Mouse (Mus musculus) liver, postnatal 0 days (tissue): ENCODE data around the gene Mrnip. TPM values are rescaled to one million over a fixed set of nuclear protein-coding genes. Genes with fewer than 3 reads are reported as not detected.
"Not testable (repeated sequence)": the region's sequence is repeated elsewhere in the genome, so short reads cannot be mapped to it uniquely, and the experiment has no call there.

Source experiments
- ATAC-seq: fragments of 200-750 bp; cut with Nextera tagmentation; 2 replicates; pipeline ENCODE4 v1.8.0; 2017; ENCODE audit warnings: mild to moderate bottlenecking, moderate library complexity
- DNase-seq: peaks from one replicate; pipeline ENCODE4 v3.0.0-alpha.2; 2016
- H3K27ac ChIP-seq: fragments of 300-500 bp; sonication (generic); 2 replicates; pipeline ENCODE4 v1.5.1; 2014; ENCODE audit warnings: antibody characterized with exemption, moderate library complexity, mild to moderate bottlenecking, low read depth
- H3K27me3 ChIP-seq: fragments of 300-500 bp; sonication (generic); 2 replicates; pipeline ENCODE4 v1.6.1; 2014; ENCODE audit warnings: low read length, control low read depth, mixed read lengths; ENCODE audit not compliant: insufficient read depth
- H3K36me3 ChIP-seq: fragments of 300-500 bp; sonication (generic); replicated peaks from 2 replicates; pipeline ENCODE4 v1.6.1; 2014; ENCODE audit warnings: mild to moderate bottlenecking, control low read depth, low read length, moderate library complexity, mixed read lengths; ENCODE audit not compliant: insufficient read depth
- H3K4me1 ChIP-seq: fragments of 300-500 bp; sonication (generic); 2 replicates; pipeline ENCODE4 v1.6.1; 2014; ENCODE audit warnings: antibody characterized with exemption, mild to moderate bottlenecking, control low read depth; ENCODE audit not compliant: insufficient read depth
- H3K4me2 ChIP-seq: fragments of 300-500 bp; sonication (generic); 2 replicates; pipeline ENCODE4 v1.6.1; 2014; ENCODE audit warnings: low read depth, mild to moderate bottlenecking, low read length, moderate library complexity, mixed read lengths
- H3K4me3 ChIP-seq: fragments of 300-500 bp; sonication (generic); 2 replicates; pipeline ENCODE4 v1.5.1; 2014; ENCODE audit warnings: low read depth, low read length
- H3K9ac ChIP-seq: fragments of 300-500 bp; sonication (generic); replicated peaks from 2 replicates; pipeline ENCODE4 v1.6.1; 2014; ENCODE audit warnings: mild to moderate bottlenecking, moderate library complexity
- H3K9me3 ChIP-seq: fragments of 300-500 bp; sonication (generic); 2 replicates; pipeline ENCODE4 v1.6.1; 2016; ENCODE audit warnings: mild to moderate bottlenecking, control low read depth, low read length, mixed read lengths
- CTCF ChIP-seq: sonication (generic); IDR thresholded peaks from 2 replicates; pipeline ENCODE4 v1.5.1; 2016; ENCODE audit warnings: antibody characterized with exemption, low read depth
- EP300 ChIP-seq: IDR thresholded peaks from 2 replicates; pipeline ENCODE4 v1.6.1; 2016; ENCODE audit warnings: antibody characterized with exemption, low read depth, mild to moderate bottlenecking
- WGBS: fragments of 180-500 bp; shearing (Covaris S2); extraction: QIAGEN DNeasy Blood & Tissue Kit; methylation state at CpG from one replicate; pipeline ENCODE4 v1.1.7; 2014; ENCODE audit not compliant: insufficient replicate concordance; 5-methylcytosine and 5-hydroxymethylcytosine counted together
- polyA plus RNA-seq: library from polyadenylated mRNA; unstranded; fragments of >200 nt; fragmentation: Nextera tagmentation; extraction: Ambion mirVana; gene quantifications from 2 replicates; pipeline ENCODE4 v1.2.1, GENCODE M21; 2015

The Mrnip gene
- polyA plus RNA-seq = 5.0 and 5.1 TPM in 2 replicates

- Histone ChIP-seq H3K4me3 (peak within 1 kb of the TSS; percentile 78), H3K4me2 (peak within 1 kb of the TSS; percentile 94), H3K27ac (peak within 1 kb of the TSS; percentile 77), H3K9ac (peak within 1 kb of the TSS; percentile 80), H3K36me3 (peaks cover 14% of the 10 kb centered on the region), H3K4me1 (peaks cover 28% of the 10 kb centered on the region)
- not testable (repeated sequence) for H3K27me3 ChIP-seq, H3K9me3 ChIP-seq, DNase-seq
- 6% methylated on average over 19 of the region's 19 CpGs for WGBS
- peak; percentile 51; the same call in 1 of the 2 replicates for TF ChIP-seq EP300
- ATAC-seq = peak; percentile 7; the same call in 1 of the 2 replicates
Observed at GRCm38 (mm10) chr11:50174111-50174729, at the start of gene Mrnip. Gene Mrnip, plus strand, starts transcription at chr11:50174444.

- Histone ChIP-seq H3K4me1 (peaks cover 20% of the 10 kb centered on the region), H3K9me3 (no peaks in the 10 kb centered on the region), H3K36me3 (no peaks in the 10 kb centered on the region), H3K4me2 (peak overlapping the region; percentile 71), H3K4me3 (0 out of 2 replicates have a peak overlapping the region, but pooled peaks have one; percentile 17), H3K9ac (peak overlapping the region; percentile 51; the same call in 1 of the 2 replicates), H3K27me3 (no peaks in the 10 kb centered on the region), H3K27ac (no peak overlapping the region)
- no peak for DNase-seq
- WGBS = 6% methylated on average over 10 of the region's 10 CpGs
- no peak for ATAC-seq
- TF ChIP-seq CTCF = no peak
- no peak for TF ChIP-seq EP300
Observed at GRCm38 (mm10) chr11:50127781-50128180, 46.5 kb upstream of the Mrnip start.

- Histone ChIP-seq H3K9ac (peak within 1 kb of the TSS; percentile 96), H3K4me3 (peak within 1 kb of the TSS; percentile 77), H3K27ac (peak within 1 kb of the TSS; percentile 88), H3K4me1 (peaks cover 30% of the 10 kb centered on the region), H3K36me3 (peaks cover 5% of the 10 kb centered on the region), H3K4me2 (peak within 1 kb of the TSS; percentile 97), H3K27me3 (no peaks in the 10 kb centered on the region), H3K9me3 (no peaks in the 10 kb centered on the region)
- peak; percentile 93 for ATAC-seq
- peak; percentile 94 for DNase-seq
- TF ChIP-seq EP300 (no peak), CTCF (peak; percentile 90)
- WGBS = under 1% methylated on average over 56 of the region's 77 CpGs
Observed at GRCm38 (mm10) chr11:50130811-50131766, 43.2 kb upstream of the Mrnip start, which contains the start of gene Tbc1d9b. Gene Tbc1d9b, plus strand, starts transcription at chr11:50131396.

- Histone ChIP-seq H3K4me3 (peak overlapping the region; percentile 77), H3K4me2 (peak overlapping the region; percentile 97), H3K9ac (peak overlapping the region; percentile 96), H3K4me1 (peaks cover 30% of the 10 kb centered on the region), H3K27me3 (no peaks in the 10 kb centered on the region), H3K27ac (peak overlapping the region; percentile 88), H3K36me3 (peaks cover 12% of the 10 kb centered on the region), H3K9me3 (no peaks in the 10 kb centered on the region)
- 10% methylated on average over 10 of the region's 10 CpGs for WGBS
- DNase-seq (no peak), ATAC-seq (no peak)
- TF ChIP-seq EP300 = no peak
- no peak for TF ChIP-seq CTCF
Observed at GRCm38 (mm10) chr11:50131801-50132201, 42.4 kb upstream of the Mrnip start.

GRCm38 (mm10) chr11:50132265-50132664 is 42.0 kb upstream of the Mrnip start:
- ATAC-seq (no peak), DNase-seq (no peak)
- H3K9me3 ChIP-seq = no peaks in the 10 kb centered on the region
- H3K27me3 ChIP-seq = no peaks in the 10 kb centered on the region
- H3K36me3 ChIP-seq = peaks cover 14% of the 10 kb centered on the region
- peak overlapping the region; percentile 97 for H3K4me2 ChIP-seq
- peak overlapping the region; percentile 77 for H3K4me3 ChIP-seq
- peak overlapping the region; percentile 96 for H3K9ac ChIP-seq
- no peak overlapping the region for H3K27ac ChIP-seq
- no peak for TF ChIP-seq CTCF
- TF ChIP-seq EP300 = no peak
- WGBS = 77% methylated on average over 6 of the region's 6 CpGs
- H3K4me1 ChIP-seq = peaks cover 30% of the 10 kb centered on the region
